Mouse (Mus musculus) heart, adult 2 months (tissue): Measurements from ENCODE around the gene Hivep1. TPM values are rescaled to one million over a fixed set of nuclear protein-coding genes. Genes with fewer than 3 reads are reported as not detected.

Experiments used
- DNase-seq, 2 experiments: peaks; one replicate each; pipeline ENCODE4 v3.0.0; 2021
- H3K27ac ChIP-seq: fragments of 200-600 bp; 2 replicates; pipeline ENCODE4 v1.8.1; 2022
- H3K27me3 ChIP-seq: fragments of 200-500 bp; 2 replicates; pipeline ENCODE4 v1.6.1; 2012; ENCODE audit warnings: mild to moderate bottlenecking, low read length, inconsistent platforms, mixed read lengths; ENCODE audit not compliant: control insufficient read depth, insufficient read depth
- H3K36me3 ChIP-seq: fragments of 200-500 bp; 2 replicates; pipeline ENCODE4 v1.6.1; 2012; ENCODE audit warnings: low read length, inconsistent platforms; ENCODE audit not compliant: control insufficient read depth, insufficient read depth
- H3K4me1 ChIP-seq: fragments of 200-500 bp; 2 replicates; pipeline ENCODE4 v1.6.1; 2011; ENCODE audit warnings: low read length; ENCODE audit not compliant: control insufficient read depth, insufficient read depth
- H3K4me3 ChIP-seq: fragments of 200-600 bp; 2 replicates; pipeline ENCODE4 v1.8.1; 2022
- H3K79me2 ChIP-seq: fragments of 200-500 bp; replicated peaks from 2 replicates; pipeline ENCODE4 v1.6.1; 2012; ENCODE audit warnings: mild to moderate bottlenecking, inconsistent platforms, low read length, moderate library complexity, mixed read lengths; ENCODE audit not compliant: control insufficient read depth, insufficient read depth
- H3K9ac ChIP-seq: fragments of 200-500 bp; 2 replicates; pipeline ENCODE4 v1.6.1; 2012; ENCODE audit warnings: low read depth, mild to moderate bottlenecking, control low read depth, inconsistent platforms, low read length, mixed read lengths
- CTCF ChIP-seq: fragments of 200-600 bp; IDR thresholded peaks from 2 replicates; pipeline ENCODE4 v1.8.1; 2022; ENCODE audit warnings: antibody characterized with exemption, mild to moderate bottlenecking, moderate library complexity
- EP300 ChIP-seq: fragments of 200-500 bp; IDR thresholded peaks from 2 replicates; pipeline ENCODE4 v1.6.1; 2011; ENCODE audit warnings: low read depth, low read length, control low read depth; ENCODE audit not compliant: insufficient read depth
- POLR2A ChIP-seq: fragments of 200-500 bp; IDR thresholded peaks from 2 replicates; pipeline ENCODE4 v1.6.1; 2011; ENCODE audit warnings: mild to moderate bottlenecking, low read depth, low read length, control low read depth; ENCODE audit not compliant: insufficient read depth
- WGBS: fragments of 180-500 bp; shearing (Covaris S2); methylation state at CpG from one replicate; pipeline ENCODE4 v1.1.7; 2018; 5-methylcytosine and 5-hydroxymethylcytosine counted together
- intact Hi-C: fragments of 180-260 bp; cut with DNase I; formaldehyde crosslinking; loops from one replicate; pipeline ENCODE4 v1.15.1; 2025
- polyA plus RNA-seq: library from polyadenylated mRNA; depleted of rRNA; stranded (reverse); fragments of >200 nt; gene quantifications from 2 replicates; pipeline ENCODE4 v1.2.3, GENCODE M21; 2012
- total RNA-seq, 2 experiments: library from RNA; stranded (reverse); gene quantifications; 2 replicates each; pipeline ENCODE4 v1.2.3; 2021

The Hivep1 gene
- total and polyA plus RNA-seq, 3 experiments = 16.8 to 23.2 (median 22.1) TPM

DNA sequence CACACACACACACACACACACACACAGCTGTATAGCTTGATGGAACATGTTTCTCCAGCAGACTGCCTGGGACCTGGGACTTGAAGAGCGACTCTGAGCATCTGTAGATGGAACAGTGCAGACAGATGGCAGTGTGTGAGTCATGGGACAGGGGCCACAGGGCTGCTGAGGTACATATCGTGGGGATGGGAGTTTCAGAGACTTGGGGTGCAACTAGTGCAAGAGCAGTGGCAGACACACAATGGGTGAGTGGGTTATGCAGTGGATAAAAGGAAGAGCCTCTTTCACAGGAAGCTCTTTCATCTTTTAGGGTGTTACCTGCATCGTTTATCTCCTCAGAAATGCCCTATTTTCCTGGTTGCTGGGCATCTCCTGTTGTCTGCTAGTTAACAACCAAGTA, 25.8 kb downstream of the Hivep1 start:
- H3K36me3 ChIP-seq = 0 out of 2 replicates have a peak, but pooled peaks cover 2% of the 10 kb centered on the region
- intact Hi-C loops = no loop called here
- H3K27me3 ChIP-seq = no peaks in the 10 kb centered on the region
- peaks cover 4% of the 10 kb centered on the region for H3K4me1 ChIP-seq
- TF ChIP-seq POLR2A = no peak
- H3K79me2 ChIP-seq = peaks cover 2% of the 10 kb centered on the region
- H3K27ac ChIP-seq = no peak overlapping the region
- WGBS = 86% methylated on average over 3 of the region's 3 CpGs
- DNase-seq = no peak
- H3K9ac ChIP-seq = no peak overlapping the region
- no peak overlapping the region for H3K4me3 ChIP-seq

DNA sequence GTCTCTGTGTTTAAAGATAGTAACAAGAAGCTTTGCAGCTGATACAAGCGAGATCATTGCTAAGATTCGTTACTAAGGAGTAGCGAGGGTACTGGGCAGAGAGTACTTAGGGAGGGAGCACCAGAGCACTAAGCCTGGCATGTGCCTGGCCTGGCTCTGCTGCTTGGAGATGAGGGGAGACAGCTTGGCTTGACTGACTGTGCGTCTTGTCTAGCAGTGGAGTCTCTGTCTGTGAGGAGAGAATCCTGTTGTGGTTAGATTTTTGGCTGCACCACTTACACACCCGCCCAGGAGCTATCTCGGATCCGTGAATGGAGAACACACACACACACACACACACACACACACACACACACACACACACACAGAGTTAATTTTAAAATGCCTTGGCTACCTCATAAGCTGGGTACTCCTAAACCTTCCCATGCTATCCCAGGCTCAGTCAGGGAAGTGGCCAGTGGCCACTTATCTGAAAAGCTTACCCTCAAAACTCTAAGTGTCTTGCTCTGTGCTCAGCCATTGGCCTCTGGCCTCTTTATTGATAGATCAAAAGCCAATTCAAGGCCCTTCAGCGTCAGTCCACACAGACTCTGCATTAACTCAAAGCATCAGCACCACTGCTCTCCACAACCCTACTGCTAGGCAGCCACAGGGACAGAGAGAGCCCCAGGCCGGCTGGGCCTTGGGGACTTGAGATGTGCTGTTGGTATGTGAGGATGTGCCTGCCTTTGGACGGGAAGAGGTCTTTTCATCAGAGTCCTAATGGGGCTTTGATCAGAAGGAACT, 28.5 kb downstream of the Hivep1 start:
- no peaks in the 10 kb centered on the region for H3K36me3 ChIP-seq
- H3K9ac ChIP-seq = no peak overlapping the region
- H3K79me2 ChIP-seq = no peaks in the 10 kb centered on the region; the same call in 1 of the 2 replicates
- H3K4me1 ChIP-seq = peaks cover 2% of the 10 kb centered on the region; the same call in 1 of the 2 replicates
- no peak for DNase-seq
- H3K27me3 ChIP-seq = no peaks in the 10 kb centered on the region
- no peak overlapping the region for H3K4me3 ChIP-seq
- no peak overlapping the region for H3K27ac ChIP-seq
- intact Hi-C loops = no loop called here
- TF ChIP-seq EP300 = no peak
- WGBS = 73% methylated on average over 10 of the region's 10 CpGs

DNA sequence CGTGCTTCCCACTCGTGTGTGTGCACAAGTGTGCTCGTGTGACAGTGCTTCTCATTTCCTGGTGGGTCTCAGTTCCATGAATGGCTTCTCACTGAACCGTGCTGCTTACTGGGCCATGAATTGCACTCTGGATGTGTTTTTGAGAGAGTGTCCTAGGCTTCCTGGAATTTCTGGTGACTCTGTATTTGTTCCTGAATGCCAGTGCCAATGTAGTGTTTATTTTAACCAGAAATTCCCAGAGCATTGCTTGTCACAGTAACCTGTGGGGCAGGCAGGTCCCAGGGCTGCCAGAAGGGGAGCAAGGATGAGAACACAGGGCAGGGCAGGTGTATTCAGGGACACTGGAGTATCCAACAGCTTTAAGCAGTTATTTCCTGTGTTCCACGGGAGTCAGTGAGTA, 36.5 kb downstream of the Hivep1 start:
- intact Hi-C loops = no loop called here
- TF ChIP-seq POLR2A = no peak
- TF ChIP-seq EP300 = no peak
- TF ChIP-seq CTCF = no peak
- 55% methylated on average over 5 of the region's 5 CpGs for WGBS

DNA sequence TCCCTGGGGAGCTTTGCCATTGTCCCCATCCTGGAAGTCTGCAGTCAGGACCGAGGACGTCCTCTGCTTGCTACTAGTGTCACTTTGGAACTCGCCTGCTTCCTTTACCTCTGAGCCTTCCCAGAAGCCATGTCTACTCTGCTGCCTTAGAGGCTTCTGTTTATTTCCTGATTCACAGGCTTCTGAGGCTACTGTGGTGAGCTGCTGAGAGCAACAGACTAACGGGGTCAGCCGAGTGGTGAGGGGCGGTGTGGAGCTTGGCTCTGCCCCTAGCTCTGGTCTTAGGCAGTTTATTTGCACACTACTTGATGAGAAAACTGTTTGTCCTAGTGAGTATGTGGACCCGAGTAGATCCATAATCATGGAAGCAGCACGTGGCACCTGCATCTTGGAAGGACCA, 37.2 kb downstream of the Hivep1 start:
- Histone ChIP-seq H3K27me3 (no peaks in the 10 kb centered on the region), H3K4me3 (no peak overlapping the region), H3K79me2 (peaks cover 6% of the 10 kb centered on the region), H3K36me3 (no peaks in the 10 kb centered on the region), H3K4me1 (peaks cover 15% of the 10 kb centered on the region), H3K27ac (no peak overlapping the region), H3K9ac (no peak overlapping the region)
- DNase-seq = no peak
- WGBS = 58% methylated on average over 8 of the region's 8 CpGs
- TF ChIP-seq EP300 (no peak), POLR2A (no peak), CTCF (no peak)
- intact Hi-C loops = no loop called here

More for the DNA sequence above, 36.5 kb downstream of the Hivep1 start:
- Histone ChIP-seq H3K36me3 (no peaks in the 10 kb centered on the region), H3K79me2 (peaks cover 6% of the 10 kb centered on the region), H3K4me1 (peaks cover 15% of the 10 kb centered on the region), H3K27ac (no peak overlapping the region), H3K9ac (no peak overlapping the region), H3K4me3 (no peak overlapping the region), H3K27me3 (no peaks in the 10 kb centered on the region)
- no peak for DNase-seq

DNA sequence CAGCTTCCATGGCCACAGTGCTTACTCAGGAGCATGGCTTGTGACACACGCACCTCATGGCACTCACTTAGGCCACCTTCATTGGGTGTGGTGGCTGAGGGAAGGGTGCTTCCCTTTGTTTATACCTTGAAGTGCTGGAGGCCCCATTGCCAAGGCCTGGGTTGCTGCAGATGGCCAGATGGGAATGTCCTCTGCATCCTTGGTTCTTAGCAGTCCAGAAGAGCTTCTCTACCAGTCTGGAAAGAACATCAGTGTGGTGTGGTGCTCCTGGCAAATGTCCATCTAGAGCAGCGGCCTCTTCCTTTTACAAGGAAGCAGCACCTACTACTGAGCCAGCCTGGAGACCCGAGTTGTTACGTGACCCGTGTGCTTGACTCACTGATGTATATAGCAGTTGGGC, 38.9 kb downstream of the Hivep1 start:
- H3K27me3 ChIP-seq = no peaks in the 10 kb centered on the region
- no peak overlapping the region for H3K9ac ChIP-seq
- intact Hi-C loops = no loop called here
- H3K36me3 ChIP-seq = no peaks in the 10 kb centered on the region
- TF ChIP-seq CTCF = no peak
- no peak for TF ChIP-seq EP300
- no peak for TF ChIP-seq POLR2A
- no peak overlapping the region for H3K4me3 ChIP-seq
- DNase-seq = peak in 1 of 2 experiments; percentile 14
- H3K27ac ChIP-seq = no peak overlapping the region
- H3K79me2 ChIP-seq = peaks cover 7% of the 10 kb centered on the region
- H3K4me1 ChIP-seq = peaks cover 15% of the 10 kb centered on the region
- 47% methylated on average over 5 of the region's 5 CpGs for WGBS

DNA sequence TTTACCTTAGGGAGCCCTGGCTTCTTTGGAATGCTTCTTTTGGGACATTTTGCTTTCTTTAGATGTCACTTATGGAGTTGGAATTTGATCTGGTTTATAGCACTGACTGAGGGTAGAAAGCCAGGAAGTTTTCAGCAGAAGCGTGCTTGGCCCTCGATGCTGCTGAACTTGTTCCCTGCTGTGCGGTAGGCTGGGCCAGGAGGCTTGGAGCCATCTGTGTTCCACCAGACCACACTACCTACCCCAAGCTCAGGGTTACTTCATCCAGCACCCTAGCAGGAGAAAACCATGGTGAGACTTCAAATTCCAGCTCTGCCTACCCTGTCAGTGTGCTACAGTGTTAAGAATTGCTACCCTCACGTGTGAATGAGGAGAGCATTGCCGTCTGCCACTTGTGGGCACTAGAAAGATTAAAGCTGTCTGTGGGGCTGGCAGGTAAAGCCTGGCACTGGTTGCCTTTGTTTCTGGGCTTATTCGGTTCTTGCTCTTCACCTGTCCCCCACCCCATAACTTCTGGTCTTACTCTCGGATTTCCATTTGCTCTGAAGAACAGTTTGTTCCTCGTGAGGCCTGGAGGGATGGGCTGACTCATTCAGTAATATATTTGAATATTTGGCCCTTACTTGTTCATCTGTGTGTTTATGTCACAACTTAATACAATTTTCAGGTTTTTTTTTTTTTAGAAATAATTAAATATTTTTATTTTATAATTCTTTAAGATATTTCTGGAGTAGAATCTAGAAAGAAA, 40.7 kb downstream of the Hivep1 start:
- peaks cover 21% of the 10 kb centered on the region for H3K4me1 ChIP-seq

More for the DNA sequence above, 40.7 kb downstream of the Hivep1 start:
- Histone ChIP-seq H3K9ac (no peak overlapping the region), H3K36me3 (no peaks in the 10 kb centered on the region), H3K27me3 (no peaks in the 10 kb centered on the region), H3K27ac (no peak overlapping the region), H3K4me3 (no peak overlapping the region), H3K79me2 (peaks cover 5% of the 10 kb centered on the region)
- TF ChIP-seq POLR2A (no peak), CTCF (no peak), EP300 (no peak)
- intact Hi-C loops = no loop called here
- WGBS = 57% methylated on average over 8 of the region's 8 CpGs
- DNase-seq = no peak
